Mouse (Mus musculus) right cerebral cortex, postnatal 25 days (tissue): ENCODE results near the gene Sbk3.
A peak's percentile ranks its signal among the peaks of the same experiment; 100 is the strongest.
"Not testable (repeated sequence)": the region's sequence is repeated elsewhere in the genome, so short reads cannot be mapped to it uniquely, and the experiment has no call there.

Source experiments
- DNase-seq: peaks from one replicate; pipeline ENCODE4 v3.0.0; 2022

Gene Sbk3

GRCm38 (mm10) chr7:4971068-4971467 lies at the start of gene Sbk3:
Gene Sbk3 (minus strand): TSS chr7:4971168.
- DNase-seq: no peak

- no peak for DNase-seq
Observed at GRCm38 (mm10) chr7:5020685-5021084, 49.7 kb upstream of the Sbk3 start.

DNA sequence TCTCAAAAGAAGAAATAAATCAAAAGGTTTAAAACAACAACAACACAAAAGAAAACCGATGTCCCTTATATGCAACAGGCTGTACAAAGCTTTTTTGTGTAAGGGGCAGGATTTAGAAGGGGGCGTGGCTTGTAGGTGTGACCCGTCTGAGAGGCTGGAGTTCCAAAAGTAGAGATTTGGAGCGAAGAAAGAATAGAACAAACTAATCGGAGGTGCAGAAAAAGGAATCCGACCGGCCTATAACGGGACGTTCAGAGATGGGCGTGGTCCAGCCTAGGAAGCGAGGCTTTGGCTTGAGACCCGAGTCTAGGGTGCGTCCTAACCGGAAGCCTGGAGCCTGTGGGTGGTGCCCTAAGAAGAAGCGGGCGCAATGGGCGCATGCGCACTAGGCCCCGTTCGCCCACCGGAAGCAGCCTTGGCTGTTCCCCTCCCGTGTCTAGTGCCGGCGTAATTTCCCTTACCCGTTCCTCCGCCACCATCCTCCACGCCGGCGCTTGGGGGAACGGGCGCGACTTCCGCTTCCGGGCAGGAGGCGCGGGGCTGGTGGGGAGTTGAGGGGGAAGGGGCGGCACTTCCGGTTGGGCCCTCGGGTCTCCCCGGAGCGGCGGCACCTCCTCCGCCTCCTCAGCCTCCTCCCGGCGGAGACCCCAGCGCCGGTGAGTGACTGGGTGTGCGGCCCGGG lies 49.2 kb upstream of the Sbk3 start, which contains the start of the genes Zfp865 and Ccdc106:
TSS of gene Zfp865 (plus strand) at position 377 of the 682 bp plus-strand sequence.
TSS of gene Ccdc106 (plus strand) at position 554 of the 682 bp plus-strand sequence.
- peak; percentile 99 for DNase-seq

DNA sequence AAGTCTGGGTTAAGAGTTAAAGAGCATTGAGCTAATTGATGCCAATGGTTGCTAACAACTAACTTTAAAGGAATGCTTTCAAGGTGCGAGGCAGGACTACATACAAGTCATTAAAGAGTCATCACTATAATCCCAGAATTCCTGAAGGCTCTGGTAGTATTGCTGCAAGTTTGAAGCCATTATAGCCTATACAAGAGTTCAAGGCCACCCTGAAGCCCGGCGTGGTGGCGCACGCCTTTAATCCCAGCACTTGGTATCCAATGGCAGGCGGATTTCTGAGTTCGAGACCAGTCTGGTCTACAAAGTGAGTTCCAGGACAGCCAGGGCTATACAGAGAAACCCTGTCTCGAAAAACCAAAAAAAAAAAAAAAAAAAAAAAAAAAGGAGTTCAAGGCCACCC lies 48.6 kb upstream of the Sbk3 start:
- DNase-seq: not testable (repeated sequence)

GRCm38 (mm10) chr7:5017931-5018330 lies 47.0 kb upstream of the Sbk3 start:
- no peak for DNase-seq

- no peak for DNase-seq
Observed at GRCm38 (mm10) chr7:5017352-5017751, 46.4 kb upstream of the Sbk3 start.

- DNase-seq: no peak
Observed at GRCm38 (mm10) chr7:5016920-5017319, 46.0 kb upstream of the Sbk3 start.

DNA sequence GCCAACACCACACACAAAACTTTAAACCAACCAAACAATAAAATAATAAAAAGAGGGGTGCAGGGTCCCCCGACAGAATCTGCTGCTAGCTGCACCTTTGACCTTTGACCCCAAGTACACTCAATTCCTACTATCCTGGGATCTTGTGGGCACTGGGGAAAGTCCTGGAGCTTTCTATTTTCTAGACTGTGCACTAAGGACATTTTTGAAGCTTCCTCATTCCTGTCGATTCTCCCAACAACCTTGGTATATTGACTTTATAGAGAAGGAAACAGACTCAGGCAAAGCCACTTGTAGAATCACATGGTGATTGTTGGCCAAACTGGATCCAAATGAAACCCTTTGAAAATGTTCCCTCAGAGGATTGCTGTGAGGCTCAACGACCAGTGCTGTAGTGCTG lies 45.1 kb upstream of the Sbk3 start:
- DNase-seq: no peak

DNA sequence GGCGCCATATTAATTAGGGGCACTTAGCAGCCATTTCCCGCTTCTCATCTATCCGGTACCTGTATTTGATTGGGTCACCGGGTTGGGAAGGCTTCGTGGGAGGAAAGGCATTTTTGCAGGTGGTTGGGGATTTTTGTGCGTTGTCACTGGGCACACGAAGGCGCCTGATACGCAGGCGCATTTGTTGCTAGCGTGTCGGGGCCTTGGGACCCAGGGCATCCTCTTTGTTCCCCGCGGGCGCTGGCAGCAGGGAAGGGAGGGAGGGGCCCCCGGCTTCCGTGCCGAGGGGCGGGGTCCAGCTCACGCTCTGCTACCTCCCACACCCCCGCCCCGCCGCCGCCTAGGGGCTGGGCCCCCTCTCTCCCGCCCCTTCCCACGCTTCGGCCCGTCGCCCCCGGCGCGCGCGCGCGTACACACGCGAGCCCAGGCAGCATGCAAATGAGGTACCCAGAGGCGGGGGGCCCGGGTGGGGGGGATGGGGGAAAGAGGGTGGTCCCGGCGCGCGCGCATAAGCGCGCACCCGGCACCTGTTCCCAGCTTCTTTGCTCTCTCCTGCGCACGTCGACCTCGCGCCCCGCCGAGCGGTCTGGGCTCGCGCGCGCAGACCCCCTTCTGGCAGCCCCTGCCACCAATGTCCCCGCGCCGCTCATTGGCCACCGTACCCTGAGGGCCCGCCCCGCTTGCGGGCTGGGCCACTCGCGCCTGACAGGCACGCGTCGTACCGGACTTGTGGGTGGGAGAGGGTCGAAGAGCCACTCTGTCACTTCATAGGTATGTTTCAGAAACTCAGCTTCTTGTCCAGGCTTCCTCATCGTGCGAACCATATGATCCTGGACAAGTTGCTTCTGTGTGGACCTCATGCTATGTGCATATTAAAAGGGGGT lies 44.4 kb upstream of the Sbk3 start, which contains the start of gene Gm44973:
TSS of gene Gm44973 (plus strand) at position 379 of the 884 bp plus-strand sequence.
- peak; percentile 91 for DNase-seq

DNA sequence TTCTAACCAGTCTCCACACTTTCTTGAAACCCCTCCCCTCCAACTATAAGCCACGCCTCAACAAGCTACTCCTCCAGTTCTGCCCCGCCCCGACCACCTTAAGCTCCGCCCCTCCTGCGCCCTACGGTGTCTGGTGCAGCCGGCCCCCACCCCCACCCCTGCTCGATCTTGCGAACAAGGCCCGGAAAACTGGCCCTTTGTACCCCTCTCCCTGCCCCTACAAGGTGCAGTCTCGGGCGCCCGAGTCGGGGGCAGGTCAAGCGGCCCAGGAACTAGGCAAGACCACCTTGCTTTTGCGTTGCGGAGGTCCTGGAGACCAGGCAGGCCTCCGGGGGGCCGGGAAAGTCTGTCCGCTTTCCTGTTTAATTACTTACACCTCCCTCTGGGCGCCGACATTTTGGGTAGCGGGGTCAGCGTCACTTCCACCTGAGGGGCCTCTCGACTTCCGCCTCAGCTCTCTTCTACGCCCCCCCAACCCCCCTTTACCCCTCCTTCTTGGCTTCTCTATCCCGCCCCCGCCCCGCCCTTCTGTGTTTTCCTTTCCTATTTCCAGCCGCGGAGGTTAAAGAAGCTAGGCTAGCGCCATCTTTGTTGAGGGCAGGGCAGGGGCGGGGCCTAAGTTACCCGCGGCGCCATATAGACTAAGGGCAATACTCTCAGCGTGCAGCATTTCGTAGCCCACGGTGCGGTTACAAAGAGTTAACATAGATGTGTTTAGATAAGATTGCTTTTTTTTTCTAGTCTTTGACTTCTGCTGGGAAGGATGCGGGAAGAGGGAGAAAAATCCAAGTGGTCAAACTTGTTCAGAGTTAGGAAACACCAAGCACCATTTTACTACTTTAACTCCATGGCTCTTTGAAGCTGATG lies 43.5 kb upstream of the Sbk3 start, which contains the start of the genes Zfp524 and Fiz1:
TSS of gene Zfp524 (plus strand) at position 165 of the 867 bp plus-strand sequence.
TSS of gene Fiz1 (minus strand) at position 447 of the 867 bp plus-strand sequence.
- peak; percentile 96 for DNase-seq

- DNase-seq: no peak
Observed at GRCm38 (mm10) chr7:5012681-5013513, 41.9 kb upstream of the Sbk3 start.

DNA sequence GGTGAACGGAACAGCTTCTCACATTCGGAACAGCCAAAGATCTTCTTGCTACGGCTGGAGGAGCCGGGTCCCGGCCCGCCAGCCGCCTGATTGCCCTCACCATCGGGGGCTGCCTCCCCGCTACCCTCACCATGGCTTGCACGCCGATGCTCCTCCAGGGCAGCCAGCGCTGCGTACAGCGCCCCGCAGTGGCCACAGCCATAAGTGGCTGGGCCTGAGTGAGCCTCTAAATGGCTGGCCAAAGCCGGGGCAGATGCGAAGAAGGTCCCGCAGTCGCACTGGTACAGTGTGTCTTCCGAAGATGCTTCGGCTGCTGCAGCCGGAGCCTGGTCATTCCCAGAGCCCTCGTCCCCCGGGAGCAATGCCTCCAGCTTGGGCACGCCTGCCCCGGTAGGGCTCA lies 37.3 kb upstream of the Sbk3 start:
- no peak for DNase-seq

- DNase-seq: not testable (repeated sequence)
Observed at GRCm38 (mm10) chr7:5002876-5003275, 31.9 kb upstream of the Sbk3 start.

GRCm38 (mm10) chr7:4999876-5000275 lies 28.9 kb upstream of the Sbk3 start:
- no peak for DNase-seq

DNA sequence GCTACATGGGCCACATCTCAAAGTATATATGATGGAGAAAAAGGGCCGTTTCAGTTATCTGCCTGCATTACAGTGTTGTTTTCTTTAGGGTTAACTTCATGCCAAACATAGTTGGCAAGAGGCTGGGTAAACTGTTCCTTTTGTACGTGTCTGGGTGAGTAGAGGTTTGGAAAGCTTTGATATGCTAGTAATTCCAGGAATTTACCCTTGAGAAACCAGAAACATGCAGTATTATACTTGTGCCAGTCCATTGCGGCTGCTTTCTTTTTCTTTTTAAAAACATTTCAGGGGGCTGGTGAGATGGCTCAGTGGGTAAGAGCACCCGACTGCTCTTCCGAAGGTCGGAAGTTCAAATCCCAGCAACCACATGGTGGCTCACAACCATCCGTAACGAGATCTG lies 26.0 kb upstream of the Sbk3 start:
- DNase-seq: no peak

DNA sequence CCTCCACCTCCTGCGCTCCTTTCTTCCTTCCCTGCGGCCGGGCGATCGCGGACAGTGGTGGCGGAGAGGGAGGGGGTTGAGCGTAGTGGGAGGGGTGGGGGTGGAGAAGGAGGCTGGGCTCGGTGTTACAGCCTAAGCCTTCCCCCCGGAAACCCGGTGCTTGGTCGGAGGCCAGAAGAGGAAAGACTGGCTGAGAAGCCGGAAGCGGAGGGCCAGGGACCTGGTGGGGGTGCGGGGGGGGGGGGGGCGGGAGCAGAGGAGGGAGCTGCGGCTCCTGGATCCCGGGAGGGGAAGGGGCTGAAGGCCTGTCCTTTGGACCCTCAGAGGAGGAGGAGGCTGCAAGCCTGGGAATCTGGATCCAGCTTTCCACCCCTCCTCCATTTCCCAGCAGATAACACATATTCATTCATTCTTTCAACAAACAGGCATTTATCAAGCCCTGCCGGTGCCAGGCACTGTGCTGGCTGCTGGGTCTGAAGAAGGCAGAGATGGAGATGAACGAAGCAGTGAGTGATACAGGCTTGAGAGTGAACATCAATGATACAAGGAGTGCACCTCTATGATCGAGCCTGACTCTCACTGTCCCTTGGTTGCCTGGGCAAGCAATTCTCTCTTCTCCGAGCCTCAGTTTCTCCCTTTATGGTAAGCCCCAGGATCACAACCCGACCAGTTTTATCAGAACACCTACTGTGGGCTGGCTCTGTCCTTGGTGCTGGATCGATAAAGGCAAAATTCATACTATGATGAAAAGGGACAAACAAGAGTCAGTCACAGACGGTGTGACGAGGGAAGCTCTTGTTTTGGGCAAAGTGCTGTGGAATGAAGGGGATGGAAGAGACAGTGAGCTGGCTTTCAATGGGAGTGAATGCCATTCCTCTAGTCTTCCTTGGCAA lies 25.3 kb upstream of the Sbk3 start, which contains the start of gene Zfp579:
TSS of gene Zfp579 (minus strand) at position 156 of the 893 bp plus-strand sequence.
- peak; percentile 89 for DNase-seq

DNA sequence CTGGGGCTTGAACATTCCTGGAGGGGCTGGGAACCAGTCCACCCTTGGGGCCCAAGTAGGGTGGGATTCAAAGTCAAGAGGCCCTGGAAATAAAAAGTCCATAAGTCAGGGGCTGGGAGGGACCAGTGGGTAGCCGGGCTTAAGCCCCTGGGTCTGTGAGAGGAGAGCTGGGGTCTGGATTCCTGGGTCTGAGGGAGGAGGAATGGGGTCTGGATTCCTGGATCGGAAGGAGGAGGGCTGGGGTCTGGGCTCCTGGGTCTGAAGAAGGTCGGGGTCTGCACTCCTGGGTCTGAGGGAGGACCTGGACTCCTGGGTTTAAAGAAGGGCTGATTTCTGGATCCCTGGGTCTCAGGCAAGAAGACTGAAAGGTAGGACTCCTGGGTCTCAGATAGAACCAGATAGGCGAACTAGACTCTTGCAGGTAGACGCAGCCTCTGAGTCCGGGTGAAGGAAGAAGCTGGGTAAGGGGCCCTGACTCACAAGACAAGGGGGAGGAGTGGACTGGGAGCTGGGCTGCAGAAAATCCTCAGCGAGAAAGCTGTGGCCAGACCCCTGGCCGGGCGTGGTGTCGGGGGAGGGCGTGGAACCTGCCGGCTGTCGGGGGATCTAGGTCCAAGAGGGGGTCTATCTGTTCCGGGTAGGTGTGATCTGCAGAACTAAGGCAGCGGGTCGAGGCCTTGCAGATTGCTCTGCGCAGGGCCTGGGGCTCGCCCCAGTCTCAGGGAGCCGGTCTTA lies 24.5 kb upstream of the Sbk3 start:
- no peak for DNase-seq

DNA sequence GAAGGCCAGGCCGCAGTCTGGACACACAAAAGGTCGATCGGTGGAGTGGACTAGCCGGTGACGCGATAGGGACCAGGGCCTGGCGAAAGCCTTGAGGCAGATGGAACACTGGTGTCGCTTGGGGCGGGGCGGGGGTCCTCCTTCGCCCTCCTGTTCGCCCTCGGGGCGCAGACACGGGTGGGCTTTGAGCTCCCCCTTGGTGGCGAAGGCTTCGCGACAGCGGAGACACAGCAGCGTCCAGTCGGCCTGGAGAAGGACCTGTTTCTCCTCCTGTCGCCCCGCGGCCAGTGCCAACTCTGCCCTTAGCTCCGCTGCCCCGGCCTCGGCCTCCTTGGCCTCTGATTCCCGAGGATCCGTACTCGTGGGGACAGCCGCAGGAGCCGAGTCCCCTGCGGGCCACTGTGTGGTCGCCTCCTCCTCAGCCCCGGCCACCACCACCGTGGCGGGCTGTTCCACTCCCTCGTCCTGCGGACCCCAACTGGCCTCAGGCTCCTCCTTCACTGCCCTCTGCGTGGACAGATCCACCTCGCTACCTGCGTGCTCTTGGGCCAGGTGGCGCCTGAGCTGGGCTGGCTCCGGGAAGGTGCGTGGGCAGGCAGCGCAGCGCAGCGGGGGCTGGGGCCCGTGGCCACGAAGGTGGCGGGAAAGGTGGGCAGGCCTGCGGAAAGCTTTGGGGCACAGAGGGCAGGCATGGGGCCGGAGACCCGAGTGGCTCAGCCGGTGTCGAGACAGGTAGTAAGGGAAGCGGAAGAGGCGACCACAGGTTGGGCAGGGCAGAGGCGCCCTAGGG lies 23.2 kb upstream of the Sbk3 start:
- DNase-seq: no peak
